Mouse (Mus musculus): Measurements from ENCODE around the gene Ubl4b.

DNA sequence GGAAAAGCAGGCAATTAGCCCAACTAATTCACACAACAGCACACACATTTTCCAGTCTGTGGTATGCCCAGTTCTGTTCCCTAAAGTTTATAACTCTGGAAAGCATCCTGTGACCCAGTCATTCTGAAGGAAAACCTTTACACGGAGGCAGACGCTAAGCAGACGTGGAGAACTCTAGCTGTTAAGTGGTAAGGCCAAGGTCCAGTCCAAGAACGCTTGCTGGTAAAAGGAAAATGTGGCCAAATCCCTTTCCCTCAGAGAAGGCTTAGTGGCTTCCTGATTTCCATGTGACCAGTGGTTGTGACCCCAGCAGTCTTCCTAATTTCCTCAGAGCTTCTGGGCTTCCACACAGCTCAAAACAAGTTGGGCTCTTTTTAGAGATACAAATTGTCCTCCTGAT, 48.3 kb downstream of the Ubl4b start:
- TF ChIP-seq CTCF (IDR thresholded peaks at IDR 0.05; ENCODE audit: low read depth, low read length), result no peak
- no peak for TF ChIP-seq GATA1 (IDR thresholded peaks at IDR 0.05; ENCODE audit: borderline replicate concordance, low read length)
